Mouse (Mus musculus): ENCODE results near the gene Zfp831.

DNA sequence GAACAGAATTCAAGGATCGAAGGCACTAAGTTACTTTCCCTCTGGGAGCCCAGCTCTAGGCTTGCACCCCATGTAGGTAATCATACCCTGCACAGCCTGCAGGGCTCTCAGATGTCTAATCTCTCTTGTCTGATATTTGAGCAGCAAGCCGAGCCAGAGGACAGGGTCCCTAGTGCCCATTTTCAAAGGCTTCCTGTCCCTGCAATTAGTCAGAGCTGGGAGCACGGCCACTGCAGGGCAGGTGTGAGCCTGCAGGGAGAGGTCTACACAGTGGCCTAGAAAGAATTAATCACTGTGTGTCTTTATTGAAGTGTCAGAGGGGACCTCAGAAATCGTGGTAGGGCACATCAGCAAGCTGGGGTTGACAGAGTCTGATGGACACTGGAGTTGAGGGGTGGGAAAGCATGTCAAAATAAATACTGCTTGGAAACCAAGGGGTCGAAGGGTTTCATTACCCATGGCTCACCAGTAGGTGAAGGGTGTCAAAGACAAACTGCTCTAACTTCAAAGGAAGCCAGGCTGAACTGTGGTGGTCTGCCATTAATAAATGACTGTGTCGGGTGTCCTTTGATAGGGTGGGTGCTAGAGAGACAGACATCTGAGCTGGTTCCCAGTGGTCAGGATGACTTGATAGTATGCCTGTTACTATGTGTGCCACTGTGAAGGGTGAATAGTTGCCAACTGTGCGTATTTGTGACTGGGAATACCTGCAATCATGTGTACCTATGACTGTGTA is 18.3 kb downstream of the Zfp831 start:
- TF ChIP-seq CTCF (conservative IDR thresholded peaks at IDR 0.05; ENCODE audit: insufficient read depth, insufficient read length, low read depth, low read length) = no peak
- no peak for TF ChIP-seq POLR2A (IDR thresholded peaks at IDR 0.05; ENCODE audit: low read depth, low read length)

Data from kidney, adult 2 months (tissue).